In genomic region chr6:116338520-116338919, GRCm38 (mm10) we compare ENCODE assay signal across 8 mouse cellular contexts. TPM values are rescaled to one million over a fixed set of nuclear protein-coding genes. Genes with fewer than 3 reads are reported as not detected.
DNase-seq lines count a peak whose midpoint lies in the region; ATAC-seq and TF ChIP-seq lines count a peak whose summit lies in the region.

No protein-coding gene starts in this region.

- no peak for TF ChIP-seq CTCF in cerebellum, adult 2 months (IDR thresholded peaks at IDR 0.05; ENCODE audit: borderline replicate concordance, insufficient read depth, low read depth, low read length)

- H3K36me3 ChIP-seq in neural tube, embryonic 11.5 days (ENCODE audit: control insufficient read depth, insufficient read depth, low read length), result no peaks in the 10 kb centered on the region
- H3K36me3 ChIP-seq in limb, embryonic 15.5 days, result peaks cover 4% of the 10 kb centered on the region; the same call in 1 of the 2 replicates
- H3K36me3 ChIP-seq in stomach, embryonic 16.5 days (ENCODE audit: control insufficient read depth, insufficient read depth, low read length), result no peaks in the 10 kb centered on the region

- H3K27me3 ChIP-seq in cerebellum, adult 2 months (ENCODE audit: control insufficient read depth, insufficient read depth, low read length), result no peaks in the 10 kb centered on the region
- no peaks in the 10 kb centered on the region for H3K27me3 ChIP-seq in neural tube, embryonic 11.5 days (ENCODE audit: control insufficient read depth, insufficient read depth, low read length)
- H3K27me3 ChIP-seq in limb, embryonic 15.5 days, result peaks cover 8% of the 10 kb centered on the region; the same call in 1 of the 2 replicates
- H3K27me3 ChIP-seq in stomach, embryonic 16.5 days (ENCODE audit: control insufficient read depth, insufficient read depth, low read length), result no peaks in the 10 kb centered on the region

- peak overlapping the region; percentile 62 for H3K4me2 ChIP-seq in neural tube, embryonic 11.5 days (ENCODE audit: low read depth)
- peak overlapping the region; percentile 72 for H3K4me2 ChIP-seq in limb, embryonic 15.5 days
- peak overlapping the region; percentile 73 for H3K4me2 ChIP-seq in stomach, embryonic 16.5 days (ENCODE audit: low read depth, low read length)

- no peak for DNase-seq in cerebellum, adult 2 months
- DNase-seq in cerebellum, adult 18-20 months, result no peak
- DNase-seq in neural tube, embryonic 11.5 days (ENCODE audit: low spot score), result no peak
- no peak for DNase-seq in neural tube, embryonic 10.5 days (ENCODE audit: extremely low spot score, low spot score)
- DNase-seq in adrenal gland, adult 18-20 months (ENCODE audit: low spot score in 2 of 2), result no peak
- DNase-seq in cerebellum, adult 9-11 months, result no peak

- ATAC-seq in neural tube, embryonic 11.5 days (ENCODE audit: insufficient read depth, low FRiP score, low TSS enrichment), result no peak
- ATAC-seq in limb, embryonic 15.5 days (ENCODE audit: insufficient number of reproducible peaks, low FRiP score, low TSS enrichment, low read depth), result no peak
- ATAC-seq in stomach, embryonic 16.5 days (ENCODE audit: insufficient read depth, low FRiP score), result no peak

- H3K9me3 ChIP-seq in neural tube, embryonic 11.5 days (ENCODE audit: control insufficient read depth, low read length), result no peaks in the 10 kb centered on the region
- H3K9me3 ChIP-seq in limb, embryonic 15.5 days, result no peaks in the 10 kb centered on the region
- no peaks in the 10 kb centered on the region for H3K9me3 ChIP-seq in stomach, embryonic 16.5 days (replicated peaks; ENCODE audit: control insufficient read depth, low read length)

- H3K4me1 ChIP-seq in cerebellum, adult 2 months (ENCODE audit: control insufficient read depth, insufficient read depth, low read length), result peaks cover 3% of the 10 kb centered on the region; the same call in 1 of the 2 replicates
- no peaks in the 10 kb centered on the region for H3K4me1 ChIP-seq in neural tube, embryonic 11.5 days (ENCODE audit: control insufficient read depth, insufficient read depth, low read length)
- H3K4me1 ChIP-seq in limb, embryonic 15.5 days, result no peaks in the 10 kb centered on the region
- no peaks in the 10 kb centered on the region for H3K4me1 ChIP-seq in stomach, embryonic 16.5 days (ENCODE audit: control insufficient read depth, insufficient read depth, low read length)

- peak overlapping the region; percentile 91 for H3K4me3 ChIP-seq in cerebellum, adult 2 months (replicated peaks; ENCODE audit: insufficient read depth, low read depth, low read length)
- H3K4me3 ChIP-seq in neural tube, embryonic 11.5 days (ENCODE audit: low read depth, low read length), result peak overlapping the region; percentile 83
- peak overlapping the region; percentile 99 for H3K4me3 ChIP-seq in limb, embryonic 15.5 days
- peak overlapping the region; percentile 92 for H3K4me3 ChIP-seq in stomach, embryonic 16.5 days (replicated peaks; ENCODE audit: low read length)

- 5% methylated on average over 8 of the region's 8 CpGs for WGBS in cerebellum, adult 2 months
- 11% methylated on average over 8 of the region's 8 CpGs for WGBS in neural tube, embryonic 11.5 days
- WGBS in limb, embryonic 15.5 days, result 7% methylated on average over 8 of the region's 8 CpGs
- 5% methylated on average over 8 of the region's 8 CpGs for WGBS in stomach, embryonic 16.5 days

- peak overlapping the region; percentile 70; the same call in 1 of the 2 replicates for H3K27ac ChIP-seq in cerebellum, adult 2 months (ENCODE audit: insufficient read depth, low read length)
- H3K27ac ChIP-seq in neural tube, embryonic 11.5 days (ENCODE audit: low read depth, low read length), result no peak overlapping the region
- H3K27ac ChIP-seq in limb, embryonic 15.5 days, result no peak overlapping the region; the same call in 1 of the 2 replicates
- peak overlapping the region; percentile 77; the same call in 1 of the 2 replicates for H3K27ac ChIP-seq in stomach, embryonic 16.5 days (ENCODE audit: low read length)

- no peak for TF ChIP-seq POLR2A in cerebellum, adult 2 months (IDR thresholded peaks at IDR 0.05; ENCODE audit: borderline replicate concordance, insufficient read depth, low read length)

- H3K9ac ChIP-seq in neural tube, embryonic 11.5 days (ENCODE audit: low read length), result peak overlapping the region; percentile 74
- peak overlapping the region; percentile 71; the same call in 1 of the 2 replicates for H3K9ac ChIP-seq in limb, embryonic 15.5 days
- H3K9ac ChIP-seq in stomach, embryonic 16.5 days (ENCODE audit: low read length), result peak overlapping the region; percentile 89

RNA-seq across cellular contexts. Expression of gene March8, which starts 0.7 kb away (rescaled TPM):
- 80.9 and 84.5 TPM in 2 replicates for polyA plus RNA-seq in cerebellum, adult 2 months (2012; rRNA removed)
- polyA plus RNA-seq in neural tube, embryonic 11.5 days (2014; fragmentation: Nextera tagmentation; extraction: Ambion mirVana), result 38.8 and 41.6 TPM in 2 replicates
- polyA plus RNA-seq in limb, embryonic 15.5 days (2015; fragmentation: Nextera tagmentation; extraction: Ambion mirVana), result 25.8 and 26.0 TPM in 2 replicates
- 31.9 and 34.9 TPM in 2 replicates for polyA plus RNA-seq in stomach, embryonic 16.5 days (2015; fragmentation: Nextera tagmentation; extraction: Ambion mirVana)
- total RNA-seq in adrenal gland, adult 18-20 months (2021), result 10 to 100 TPM; 59.6 to 76.5 TPM

Comparison
In these comparisons a context has a peak if more than half of its experiments do, and no peak if none do; other contexts are left out.
1. H3K27ac ChIP-seq: peak in cerebellum, adult 2 months (single experiment) and stomach, embryonic 16.5 days (single experiment); none in neural tube, embryonic 11.5 days (single experiment) and limb, embryonic 15.5 days (single experiment).
2. Peak in every context shown above with its lines, with median percentiles within 50 percentile points of each other: H3K4me3 ChIP-seq, H3K4me2 ChIP-seq and H3K9ac ChIP-seq.